Mouse (Mus musculus): ENCODE data around the gene Vmn1r226. TPM values are rescaled to one million over a fixed set of nuclear protein-coding genes. Genes with fewer than 3 reads are reported as not detected.

Gene Vmn1r226
- not detected for total RNA-seq (2022)

- DNase-seq (ENCODE audit: low spot score in 2 of 2) = no peak
Observed at GRCm38 (mm10) chr17:20682543-20682942, at the start of gene Vmn1r226. Vmn1r226 (plus strand) TSS chr17:20682843.

DNA sequence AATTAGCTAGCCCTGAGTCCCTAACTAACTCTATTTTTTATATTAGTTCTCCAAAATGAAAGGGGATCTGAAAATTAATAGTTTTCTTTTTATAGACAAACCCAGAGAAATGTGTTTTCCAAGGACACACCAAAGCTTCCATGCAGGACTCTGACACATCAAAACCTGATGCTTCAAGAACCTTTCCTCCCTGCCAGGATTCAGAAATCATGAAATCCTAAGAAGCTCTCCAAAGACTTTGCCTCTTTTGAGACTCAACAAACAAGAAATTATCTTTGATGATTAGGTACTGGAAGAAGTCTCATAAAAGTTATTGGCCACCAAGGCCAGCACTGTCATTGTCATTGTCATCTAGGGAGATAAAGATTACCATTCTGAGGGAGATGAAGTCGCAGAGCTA lies 46.9 kb downstream of the Vmn1r226 start, which contains the start of gene Vmn1r227:
Gene Vmn1r227 (plus strand): TSS at position 301 of the 400 bp plus-strand sequence.
- DNase-seq (ENCODE audit: low spot score in 2 of 2) = no peak

Other genes with a start within 250 kb of the Vmn1r226 start
- gene Vmn2r108, start 201.5 kb upstream of the Vmn1r226 start, total RNA-seq (2022) = not detected
- gene Vmn1r225, start 184.7 kb upstream of the Vmn1r226 start, total RNA-seq (2022) = not detected
- not detected for gene Vmn2r109, start 118.1 kb upstream of the Vmn1r226 start, total RNA-seq (2022)
- not detected for gene Vmn2r110, start 86.4 kb upstream of the Vmn1r226 start, total RNA-seq (2022)
- gene Fpr-rs3, start 58.0 kb upstream of the Vmn1r226 start, total RNA-seq (2022) = not detected
- not detected for gene Vmn1r227, start 47.0 kb downstream of the Vmn1r226 start, total RNA-seq (2022)
- not detected for gene Vmn1r228, start 103.3 kb downstream of the Vmn1r226 start, total RNA-seq (2022)
- not detected for gene Vmn1r229, start 128.7 kb downstream of the Vmn1r226 start, total RNA-seq (2022)
- gene Vmn1r230, start 157.6 kb downstream of the Vmn1r226 start, total RNA-seq (2022) = not detected
- not detected for gene Vmn1r231, start 222.2 kb downstream of the Vmn1r226 start, total RNA-seq (2022)
- gene Vmn1r232, start 236.9 kb downstream of the Vmn1r226 start, total RNA-seq (2022) = not detected

Measured in gastrocnemius, adult 8-10 months (tissue).